Mouse (Mus musculus): ENCODE measurements at regions not wholly inside any gene's neighbourhood (a gene's known extent, or its start where the extent isn't known, plus 50 kb on each side); places are given as distances from the start of the nearest gene placed in this dataset.

DNA sequence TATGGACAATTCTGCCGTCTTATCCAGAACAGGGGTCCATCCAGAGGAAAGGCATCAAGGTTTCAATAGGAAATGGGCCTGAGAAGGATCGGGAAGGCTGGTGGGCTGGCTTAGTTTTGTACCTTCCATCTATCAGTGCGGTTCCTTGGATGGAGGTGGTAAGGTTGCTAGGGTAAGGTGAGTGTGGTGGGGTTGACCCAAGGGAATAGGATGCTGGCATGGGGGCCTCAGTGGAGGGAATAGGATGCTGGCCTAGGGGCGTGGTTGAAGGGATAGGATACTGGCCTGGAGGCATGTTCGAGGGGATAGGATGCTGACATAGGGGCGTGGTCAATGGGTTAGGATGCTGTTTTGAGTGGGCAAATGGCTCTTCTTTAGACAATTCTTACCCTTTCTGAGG lies 82.6 kb upstream of the Sel1l start:
- TF ChIP-seq CHD2 (IDR thresholded peaks at IDR 0.05; ENCODE audit: low read depth, low read length) = no peak
- TF ChIP-seq MAFK (IDR thresholded peaks at IDR 0.05; ENCODE audit: insufficient read depth, low read depth, low read length) = no peak
- no peak for TF ChIP-seq HCFC1 (IDR thresholded peaks at IDR 0.05; ENCODE audit: borderline replicate concordance, insufficient read depth, low read length)
- TF ChIP-seq ZC3H11A (IDR thresholded peaks at IDR 0.05; ENCODE audit: borderline replicate concordance, low read depth, low read length) = no peak
- TF ChIP-seq ZNF384 (IDR thresholded peaks at IDR 0.05; ENCODE audit: low read depth, low read length) = no peak

Data from ES-E14 (cell line).